Mouse (Mus musculus) stomach, postnatal 0 days (tissue): ENCODE measurements at regions not wholly inside any gene's neighbourhood (a gene's known extent, or its start where the extent isn't known, plus 50 kb on each side); places are given as distances from the start of the nearest gene placed in this dataset.
A peak's percentile ranks its signal among the peaks of the same experiment; 100 is the strongest.

Experiments
- ATAC-seq: fragments of 200-750 bp; cut with Nextera tagmentation; 2 replicates; pipeline ENCODE4 v1.8.0; 2017; ENCODE audit not compliant: low FRiP score, low TSS enrichment
- DNase-seq: peaks from one replicate; pipeline ENCODE4 v3.0.0-alpha.2; 2016; ENCODE audit warnings: low spot score
- H3K27ac ChIP-seq: fragments of 300-500 bp; sonication (generic); replicated peaks from 2 replicates; pipeline ENCODE4 v1.5.1; 2014; ENCODE audit warnings: mild to moderate bottlenecking, control low read depth
- H3K27me3 ChIP-seq: fragments of 300-500 bp; sonication (generic); 2 replicates; pipeline ENCODE4 v1.6.1; 2014; ENCODE audit warnings: low read length; ENCODE audit not compliant: control insufficient read depth, insufficient read depth
- H3K36me3 ChIP-seq: fragments of 300-500 bp; sonication (generic); 2 replicates; pipeline ENCODE4 v1.6.1; 2014; ENCODE audit warnings: low read length, mixed read lengths; ENCODE audit not compliant: control insufficient read depth, insufficient read depth
- H3K4me1 ChIP-seq: fragments of 300-500 bp; sonication (generic); replicated peaks from 2 replicates; pipeline ENCODE4 v1.6.1; 2014; ENCODE audit warnings: antibody characterized with exemption; ENCODE audit not compliant: control insufficient read depth, insufficient read depth
- H3K4me2 ChIP-seq: fragments of 300-500 bp; sonication (generic); replicated peaks from 2 replicates; pipeline ENCODE4 v1.6.1; 2014; ENCODE audit warnings: low read depth, mild to moderate bottlenecking, control low read depth, moderate library complexity
- H3K4me3 ChIP-seq: fragments of 300-500 bp; sonication (generic); 2 replicates; pipeline ENCODE4 v1.5.1; 2014; ENCODE audit warnings: low read depth, low read length, control low read depth
- H3K9ac ChIP-seq: fragments of 300-500 bp; sonication (generic); 2 replicates; pipeline ENCODE4 v1.6.1; 2014; ENCODE audit warnings: mild to moderate bottlenecking, low read length, control low read depth, mixed read lengths
- H3K9me3 ChIP-seq: fragments of 300-500 bp; sonication (generic); 2 replicates; pipeline ENCODE4 v1.6.1; 2016; ENCODE audit warnings: low read length; ENCODE audit not compliant: control insufficient read depth
- CTCF ChIP-seq: IDR thresholded peaks from 2 replicates; pipeline ENCODE4 v1.5.1; 2016; ENCODE audit warnings: antibody characterized with exemption, low read depth, mild to moderate bottlenecking, moderate library complexity
- EP300 ChIP-seq: optimal IDR thresholded peaks from 2 replicates; pipeline ENCODE3; 2016; ENCODE audit warnings: antibody characterized with exemption
- WGBS: fragments of 180-500 bp; shearing (Covaris S2); extraction: QIAGEN DNeasy Blood & Tissue Kit; methylation state at CpG from one replicate; pipeline ENCODE4 v1.1.7; 2014; 5-methylcytosine and 5-hydroxymethylcytosine counted together

DNA sequence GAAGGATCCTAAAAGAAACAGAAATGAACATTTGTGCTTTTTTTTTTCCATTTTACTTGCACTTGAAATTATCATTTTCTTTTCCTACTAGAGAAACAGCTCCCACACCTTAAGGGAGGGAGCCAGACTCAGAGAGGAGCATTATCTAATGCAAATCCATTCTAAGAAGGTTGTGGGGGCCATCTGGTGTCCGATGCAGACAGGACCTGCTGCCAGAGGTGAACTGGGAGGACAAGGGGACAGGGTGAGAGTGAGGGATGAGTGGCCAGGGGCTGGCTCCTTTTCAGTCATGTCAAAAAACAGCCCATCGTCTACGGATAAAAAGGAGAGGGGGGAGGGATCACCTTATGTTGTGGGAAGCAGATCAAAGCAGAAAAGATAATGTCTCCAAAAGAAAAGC is 474.6 kb downstream of the Zfp536 start:
- TF ChIP-seq CTCF (peak; percentile 40), EP300 (no peak)
- Histone ChIP-seq H3K4me3 (no peak overlapping the region), H3K27me3 (no peaks in the 10 kb centered on the region), H3K9ac (no peak overlapping the region), H3K4me2 (no peak overlapping the region), H3K9me3 (no peaks in the 10 kb centered on the region), H3K4me1 (no peaks in the 10 kb centered on the region), H3K36me3 (no peaks in the 10 kb centered on the region), H3K27ac (no peak overlapping the region)
- DNase-seq, result no peak
- WGBS, result 33% methylated on average over 3 of the region's 3 CpGs
- ATAC-seq, result no peak

DNA sequence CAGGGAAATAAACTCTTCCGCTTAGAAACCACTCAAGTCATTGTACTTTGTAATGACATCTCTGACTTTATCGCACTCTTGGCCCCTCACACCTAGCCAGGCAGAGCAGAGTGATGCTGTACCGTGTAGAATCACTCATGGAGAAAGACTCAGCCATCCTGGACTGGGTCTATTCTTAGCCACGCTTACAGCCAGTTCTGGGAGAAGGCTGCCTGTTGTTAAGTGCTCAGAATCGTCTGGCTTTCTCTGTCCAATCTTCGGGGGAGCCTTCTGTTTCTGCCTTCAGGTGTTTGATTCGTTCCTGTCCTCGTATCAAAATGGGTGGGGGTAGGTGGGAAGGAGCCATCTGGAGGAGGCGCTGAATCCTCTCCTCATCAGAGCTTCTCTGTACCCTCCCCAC is 468.0 kb downstream of the Zfp536 start:
- no peak for ATAC-seq
- WGBS, result 76% methylated on average over 9 of the region's 9 CpGs
- no peaks in the 10 kb centered on the region for H3K9me3 ChIP-seq
- no peak overlapping the region for H3K4me3 ChIP-seq
- no peak overlapping the region for H3K4me2 ChIP-seq
- H3K27me3 ChIP-seq, result no peaks in the 10 kb centered on the region
- no peaks in the 10 kb centered on the region for H3K4me1 ChIP-seq
- no peak for DNase-seq
- H3K36me3 ChIP-seq, result no peaks in the 10 kb centered on the region
- no peak for TF ChIP-seq EP300
- TF ChIP-seq CTCF, result no peak
- H3K27ac ChIP-seq, result no peak overlapping the region
- H3K9ac ChIP-seq, result no peak overlapping the region

DNA sequence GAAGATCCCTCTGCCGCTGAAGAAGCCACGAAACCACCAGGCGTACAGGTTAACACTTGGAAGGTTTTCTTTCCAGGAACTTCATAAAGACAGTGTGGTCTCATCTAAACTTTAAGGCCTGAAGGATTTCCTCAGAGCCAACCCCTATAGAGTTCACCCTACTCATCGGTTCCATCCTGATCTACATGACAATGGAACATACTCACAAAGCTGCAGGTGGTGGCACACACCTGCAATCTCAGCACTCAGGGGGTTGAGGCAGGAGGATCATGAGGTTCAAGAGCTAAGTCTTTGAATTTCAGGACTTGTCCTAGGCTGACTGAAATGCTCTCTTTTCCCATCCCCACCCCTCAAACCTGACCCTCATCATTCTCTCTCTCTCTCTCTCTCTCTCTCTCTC is 466.2 kb downstream of the Zfp536 start:
- Histone ChIP-seq H3K4me3 (no peak overlapping the region), H3K4me2 (no peak overlapping the region), H3K27ac (no peak overlapping the region), H3K9me3 (no peaks in the 10 kb centered on the region), H3K27me3 (no peaks in the 10 kb centered on the region), H3K36me3 (no peaks in the 10 kb centered on the region), H3K9ac (no peak overlapping the region), H3K4me1 (no peaks in the 10 kb centered on the region)
- ATAC-seq (no peak), DNase-seq (no peak)
- TF ChIP-seq EP300 (no peak), CTCF (no peak)
- WGBS, result 83% methylated on average over 4 of the region's 4 CpGs

DNA sequence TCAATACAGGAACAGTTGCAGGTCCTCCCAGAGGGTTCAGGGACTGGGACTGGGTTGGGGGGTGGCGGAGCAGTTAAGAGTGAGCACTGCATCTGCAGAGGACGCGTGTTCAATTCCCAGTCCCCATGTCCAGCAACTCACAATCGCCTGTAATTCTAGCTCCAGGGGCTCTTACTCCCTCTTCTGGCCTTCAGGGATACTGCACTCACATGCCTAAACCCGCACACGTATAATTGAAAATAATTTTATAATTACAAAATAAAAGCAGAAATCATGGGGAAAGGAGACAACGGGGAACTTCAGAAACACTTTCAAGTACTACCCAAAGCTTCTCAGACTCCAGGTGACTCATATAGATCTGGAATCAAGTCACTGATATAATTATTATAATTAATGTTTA is 448.8 kb downstream of the Zfp536 start:
- no peak overlapping the region for H3K9ac ChIP-seq
- H3K36me3 ChIP-seq, result no peaks in the 10 kb centered on the region
- TF ChIP-seq EP300 (no peak), CTCF (peak; percentile 23; the same call in 1 of the 2 replicates)
- H3K27ac ChIP-seq, result no peak overlapping the region
- no peaks in the 10 kb centered on the region for H3K27me3 ChIP-seq
- 91% methylated on average over 7 of the region's 7 CpGs for WGBS
- H3K9me3 ChIP-seq, result no peaks in the 10 kb centered on the region
- DNase-seq (no peak), ATAC-seq (no peak)
- H3K4me2 ChIP-seq, result no peak overlapping the region
- no peaks in the 10 kb centered on the region for H3K4me1 ChIP-seq
- H3K4me3 ChIP-seq, result no peak overlapping the region

DNA sequence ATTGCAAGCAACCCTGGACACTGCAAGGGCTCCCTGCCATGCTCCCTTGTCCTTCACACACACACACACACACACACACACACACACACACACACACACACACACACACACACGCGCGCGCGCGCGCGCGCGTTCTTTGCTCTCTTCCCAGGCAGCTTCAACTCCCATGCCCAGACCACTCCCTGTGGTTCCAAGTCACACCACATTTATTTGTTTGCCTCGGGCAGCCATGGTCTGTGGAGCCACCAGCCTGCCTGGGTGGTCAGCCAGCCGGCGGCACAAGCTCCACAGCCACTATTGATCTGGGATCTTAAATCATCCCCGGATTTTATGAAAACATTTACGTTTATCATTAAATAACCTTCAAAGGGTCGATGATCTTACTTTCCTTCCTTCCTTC is 440.0 kb downstream of the Zfp536 start:
- Histone ChIP-seq H3K4me1 (no peaks in the 10 kb centered on the region), H3K4me2 (no peak overlapping the region), H3K36me3 (no peaks in the 10 kb centered on the region), H3K27ac (no peak overlapping the region), H3K4me3 (no peak overlapping the region), H3K27me3 (no peaks in the 10 kb centered on the region), H3K9ac (no peak overlapping the region), H3K9me3 (no peaks in the 10 kb centered on the region)
- no peak for DNase-seq
- WGBS, result 58% methylated on average over 16 of the region's 16 CpGs
- ATAC-seq, result no peak
- TF ChIP-seq EP300, result no peak
- TF ChIP-seq CTCF, result no peak

DNA sequence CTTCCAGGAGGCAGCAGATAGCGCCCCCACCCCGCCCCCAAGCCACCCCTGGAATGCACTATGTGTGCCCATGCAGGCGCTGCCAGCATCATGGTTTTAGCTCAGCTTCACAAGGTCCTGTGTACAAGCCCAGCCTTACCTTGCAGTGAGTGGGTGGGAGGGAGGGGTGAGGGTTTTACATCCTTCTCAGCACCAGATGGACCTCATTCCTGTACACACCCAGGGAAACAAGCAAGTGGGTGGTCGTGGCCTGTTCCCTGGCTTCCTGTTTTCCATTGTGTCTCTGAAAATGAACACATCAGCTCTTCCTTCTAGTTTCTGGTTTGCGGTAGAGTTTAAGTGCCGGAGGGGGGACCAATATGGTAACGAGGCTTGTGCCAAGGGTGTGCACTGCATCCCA is 438.2 kb downstream of the Zfp536 start:
- Histone ChIP-seq H3K27ac (no peak overlapping the region), H3K9ac (no peak overlapping the region), H3K4me3 (no peak overlapping the region), H3K9me3 (no peaks in the 10 kb centered on the region), H3K4me1 (no peaks in the 10 kb centered on the region), H3K36me3 (no peaks in the 10 kb centered on the region), H3K27me3 (no peaks in the 10 kb centered on the region), H3K4me2 (no peak overlapping the region)
- no peak for DNase-seq
- TF ChIP-seq CTCF (no peak), EP300 (no peak)
- ATAC-seq, result no peak
- WGBS, result 66% methylated on average over 7 of the region's 7 CpGs
